Mouse (Mus musculus) adrenal gland, postnatal 4 days (tissue): ENCODE data around the gene Ccr10. TPM values are rescaled to one million over a fixed set of nuclear protein-coding genes. Genes with fewer than 3 reads are reported as not detected.

Source experiments
- DNase-seq, 2 experiments: peaks; one replicate each; pipeline ENCODE4 v3.0.0; 2021 to 2022; ENCODE audit warnings: low spot score in 2 of 2, mixed read lengths in 2 of 2
- total RNA-seq, 2 experiments: library from RNA; stranded (reverse); gene quantifications; 2 replicates each; pipeline ENCODE4 v1.2.3; 2021

The Ccr10 gene
- total RNA-seq, 2 experiments from 2014 or later = 0.22 TPM; not detected in 1

DNA sequence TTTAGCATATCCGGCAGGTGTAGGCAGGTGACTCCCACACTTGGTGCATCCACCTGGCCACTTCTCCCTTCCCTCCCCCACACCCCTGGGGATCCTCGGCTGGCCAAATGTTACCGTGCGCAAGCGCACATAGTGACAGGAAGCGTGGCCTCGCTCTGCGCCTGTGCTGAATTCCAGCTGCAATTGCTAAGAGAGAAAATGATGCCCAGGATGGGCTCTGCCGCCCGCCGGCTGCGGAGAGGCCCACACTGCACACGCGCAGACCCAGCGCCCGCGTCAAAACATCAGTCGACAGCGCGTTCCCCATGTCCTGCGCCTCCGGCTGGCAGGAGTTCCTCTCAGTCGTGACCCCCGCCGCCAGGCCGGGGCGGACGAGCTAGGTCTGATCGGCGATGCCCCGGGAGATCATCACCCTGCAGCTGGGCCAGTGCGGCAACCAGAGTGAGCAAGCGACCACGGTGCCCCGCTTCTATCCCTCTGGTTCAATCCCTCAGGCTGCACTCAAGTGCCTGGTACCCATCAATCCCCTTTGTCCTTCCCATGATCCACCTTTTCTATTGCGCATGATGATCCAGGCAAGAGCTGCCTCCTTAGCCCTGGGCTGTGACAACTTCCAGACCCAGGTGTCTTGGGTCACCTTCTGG, 19.4 kb downstream of the Ccr10 start, which contains the start of gene Tubg2:
Gene Tubg2, plus strand, starts transcription at position 180 of the 644 bp plus-strand sequence.
- DNase-seq = no peak

DNA sequence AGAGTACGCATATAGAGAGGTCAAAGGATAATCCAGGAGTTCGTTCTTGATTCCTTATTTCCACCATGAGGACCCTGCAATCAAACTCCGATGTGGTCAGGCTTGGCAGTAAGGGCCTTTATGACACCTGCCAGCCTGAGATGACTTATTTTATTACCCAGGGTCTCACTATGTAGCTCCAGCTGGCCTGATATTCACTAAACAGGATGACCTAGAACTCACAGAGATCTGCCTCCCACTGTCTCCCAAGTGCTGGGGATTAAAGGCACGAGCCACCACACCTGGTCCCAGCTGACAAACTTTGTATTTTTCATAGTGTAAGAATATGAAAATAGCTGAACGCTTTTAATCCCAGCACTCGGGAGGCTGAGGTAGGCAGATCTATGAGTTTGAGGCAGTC, 20.1 kb downstream of the Ccr10 start:
- DNase-seq = no peak

DNA sequence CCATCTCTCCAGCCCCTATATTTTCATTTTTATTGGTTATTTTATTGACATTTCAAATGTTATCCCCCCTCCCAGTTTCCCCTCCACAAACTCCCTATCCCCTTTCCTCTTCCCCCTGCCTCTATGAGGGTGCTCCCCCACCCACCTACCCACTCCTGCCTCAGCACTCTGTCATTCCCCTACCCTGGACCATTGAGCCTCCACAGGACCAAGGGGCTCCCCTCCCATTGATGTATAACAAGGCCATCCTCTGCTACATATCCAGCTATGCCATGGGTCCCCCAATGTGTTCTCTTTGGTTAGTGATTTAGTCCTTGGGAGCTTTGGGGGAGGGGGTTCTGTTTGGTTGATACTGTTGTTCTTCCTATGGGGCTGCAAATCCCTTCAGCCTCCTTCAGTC, 20.6 kb downstream of the Ccr10 start:
- DNase-seq = no peak

DNA sequence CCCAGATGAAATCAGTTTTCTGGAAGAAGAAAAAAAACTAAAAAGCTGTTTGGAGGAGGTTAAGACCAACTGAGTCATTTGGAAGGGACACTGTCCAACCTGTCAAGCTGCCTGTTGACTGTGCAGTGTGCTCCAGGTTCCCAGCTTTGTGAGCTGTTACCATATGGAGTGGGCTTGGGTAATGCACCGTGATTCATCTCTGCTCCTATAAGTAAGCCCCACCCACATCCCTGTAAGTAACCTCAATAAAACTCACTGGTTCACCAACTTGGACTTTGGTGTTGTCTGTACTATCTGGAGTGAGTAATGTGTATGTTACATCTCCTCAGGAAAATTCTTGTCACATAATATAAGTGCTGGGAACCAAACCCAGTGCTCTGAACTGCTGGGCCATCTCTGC, 22.4 kb downstream of the Ccr10 start:
- DNase-seq = no peak

DNA sequence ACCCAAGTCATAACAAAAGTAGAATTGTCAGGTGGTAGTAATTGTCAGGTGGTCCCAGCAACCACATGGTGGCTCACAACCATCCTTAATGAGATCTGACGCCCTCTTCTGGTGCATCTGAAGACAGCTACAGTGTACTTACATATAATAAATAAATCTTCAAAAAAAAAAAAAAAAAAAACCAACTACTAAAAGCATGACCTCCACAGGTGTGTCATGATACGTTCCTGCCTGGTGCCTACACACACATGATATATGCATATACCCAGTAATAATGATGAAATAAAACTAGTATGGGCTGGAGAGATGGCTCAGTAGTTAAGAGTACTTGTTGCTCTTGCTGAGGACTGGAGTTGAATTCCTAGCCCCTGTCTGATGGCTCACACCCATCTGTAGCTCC, 24.2 kb downstream of the Ccr10 start:
- no peak for DNase-seq

DNA sequence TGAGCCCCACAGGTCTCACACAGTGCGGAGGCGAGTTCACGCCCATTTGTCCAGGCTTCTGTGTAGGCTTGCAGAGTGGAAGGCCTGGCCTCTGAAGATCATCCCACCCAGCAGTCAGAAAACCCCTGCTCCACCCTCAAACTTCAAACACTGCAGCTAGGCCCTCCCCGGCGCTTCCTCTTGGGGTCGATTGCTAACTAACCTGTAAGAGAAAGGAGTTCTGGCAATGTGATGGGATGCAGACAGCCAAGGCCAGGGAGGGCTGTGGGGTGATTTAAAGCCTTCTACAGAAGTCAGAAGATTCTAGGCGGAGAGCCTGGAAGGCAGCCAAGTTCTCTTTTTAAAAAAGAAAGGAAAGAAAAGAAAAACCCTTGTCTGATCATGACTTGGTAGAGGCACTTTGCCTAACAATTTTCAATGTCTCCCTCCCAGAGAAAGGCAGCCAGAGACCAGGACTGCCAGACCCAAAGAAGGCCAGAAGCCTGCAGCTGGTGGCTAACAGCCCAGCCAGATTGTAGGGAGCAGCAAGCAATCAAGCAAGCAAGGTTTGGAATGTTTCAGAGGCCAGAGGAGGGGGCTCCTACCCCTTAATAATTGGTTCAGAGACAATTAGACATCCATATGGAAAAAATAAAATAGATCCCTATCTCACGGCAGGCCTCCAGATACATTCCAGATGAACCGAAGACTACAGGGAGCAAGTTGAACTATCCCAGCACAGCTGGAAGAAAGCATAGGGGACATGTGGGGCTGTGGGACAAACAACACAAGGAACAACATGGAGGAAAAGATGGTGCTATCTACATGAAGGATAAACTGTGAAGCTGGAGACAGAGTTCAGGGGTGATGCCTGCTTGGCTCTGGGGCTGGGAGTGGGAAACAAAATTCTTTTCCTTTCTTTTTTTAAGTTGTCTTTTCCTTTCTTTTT, 25.8 kb downstream of the Ccr10 start:
- DNase-seq = peak in 1 of 2 experiments; percentile 42

DNA sequence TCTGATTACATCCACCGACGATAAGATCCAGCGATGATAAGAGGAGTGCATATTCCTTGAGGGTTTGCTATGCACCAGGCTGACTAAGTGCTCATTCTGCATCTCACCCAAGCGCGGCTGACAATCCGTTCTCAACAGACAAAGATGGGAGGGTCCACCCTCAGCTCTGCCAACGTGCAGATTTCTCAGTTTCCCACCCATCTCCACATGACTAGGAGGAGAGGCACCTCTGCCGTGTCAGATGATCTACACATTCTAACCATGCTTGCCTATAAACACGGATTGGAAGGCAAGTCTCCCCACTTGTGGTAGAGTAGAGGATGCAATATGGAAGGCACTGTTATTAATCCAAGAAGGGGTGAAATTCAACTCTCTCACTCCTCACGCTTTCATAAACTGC, 26.5 kb downstream of the Ccr10 start:
- no peak for DNase-seq

DNA sequence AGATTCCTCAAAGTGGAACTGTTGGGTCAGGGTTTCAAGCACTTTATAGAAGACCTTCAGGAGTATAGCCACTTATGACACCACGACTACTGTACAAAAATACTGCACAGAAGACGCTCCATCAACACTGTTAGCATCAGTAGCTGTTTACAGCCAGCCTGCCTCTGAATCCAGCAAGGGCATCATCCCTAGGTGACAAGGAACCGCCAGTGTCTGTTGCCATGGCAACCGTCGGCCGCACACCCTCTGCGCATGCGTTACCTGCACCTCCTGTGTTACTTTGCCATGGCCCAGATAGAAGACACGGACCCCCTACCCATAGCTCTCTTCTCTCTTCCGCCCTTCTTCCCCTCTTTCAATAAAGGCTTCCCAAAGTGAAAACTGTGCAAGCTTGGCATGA, 28.9 kb downstream of the Ccr10 start:
- DNase-seq = no peak

DNA sequence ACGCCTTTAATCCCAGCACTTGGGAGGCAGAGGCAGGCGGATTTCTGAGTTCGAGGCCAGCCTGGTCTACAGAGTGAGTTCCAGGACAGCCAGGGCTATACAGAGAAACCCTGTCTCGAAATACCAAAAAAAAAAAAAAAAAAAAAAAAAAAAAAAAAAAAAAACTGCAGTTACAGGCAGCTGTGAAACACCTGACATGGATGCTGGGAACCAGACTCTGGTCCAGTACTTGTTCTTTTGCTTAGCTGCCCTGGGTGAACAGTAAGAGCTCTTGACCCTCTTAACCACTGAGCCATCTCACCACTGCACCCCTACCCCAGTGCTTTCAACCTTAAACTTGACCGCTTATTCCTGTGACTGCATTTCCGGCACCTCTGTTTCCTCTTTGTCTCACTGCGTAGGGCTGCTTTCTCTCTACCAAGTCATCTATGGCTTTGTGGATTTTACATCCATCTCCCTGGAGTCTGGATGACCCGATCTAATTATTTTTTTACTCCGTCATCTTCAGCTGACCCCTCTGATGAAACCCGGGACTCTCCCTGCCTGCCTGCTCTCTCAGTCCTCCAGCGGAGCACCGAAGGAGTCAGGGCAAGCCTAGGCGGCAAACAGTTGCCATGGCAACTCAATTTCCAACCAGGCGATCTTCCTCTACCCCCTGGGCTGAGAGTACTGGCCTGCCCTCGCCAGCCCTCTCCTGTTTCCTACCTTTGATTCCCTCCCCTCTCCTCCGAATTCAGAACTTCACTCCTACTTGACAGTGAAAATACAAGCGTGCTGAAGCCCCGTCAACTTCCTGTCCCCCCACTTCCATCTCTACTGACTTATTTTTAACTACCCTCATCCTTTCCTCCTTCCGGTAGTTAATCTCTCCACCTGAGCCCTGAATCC, 31.7 kb downstream of the Ccr10 start:
- no peak for DNase-seq

DNA sequence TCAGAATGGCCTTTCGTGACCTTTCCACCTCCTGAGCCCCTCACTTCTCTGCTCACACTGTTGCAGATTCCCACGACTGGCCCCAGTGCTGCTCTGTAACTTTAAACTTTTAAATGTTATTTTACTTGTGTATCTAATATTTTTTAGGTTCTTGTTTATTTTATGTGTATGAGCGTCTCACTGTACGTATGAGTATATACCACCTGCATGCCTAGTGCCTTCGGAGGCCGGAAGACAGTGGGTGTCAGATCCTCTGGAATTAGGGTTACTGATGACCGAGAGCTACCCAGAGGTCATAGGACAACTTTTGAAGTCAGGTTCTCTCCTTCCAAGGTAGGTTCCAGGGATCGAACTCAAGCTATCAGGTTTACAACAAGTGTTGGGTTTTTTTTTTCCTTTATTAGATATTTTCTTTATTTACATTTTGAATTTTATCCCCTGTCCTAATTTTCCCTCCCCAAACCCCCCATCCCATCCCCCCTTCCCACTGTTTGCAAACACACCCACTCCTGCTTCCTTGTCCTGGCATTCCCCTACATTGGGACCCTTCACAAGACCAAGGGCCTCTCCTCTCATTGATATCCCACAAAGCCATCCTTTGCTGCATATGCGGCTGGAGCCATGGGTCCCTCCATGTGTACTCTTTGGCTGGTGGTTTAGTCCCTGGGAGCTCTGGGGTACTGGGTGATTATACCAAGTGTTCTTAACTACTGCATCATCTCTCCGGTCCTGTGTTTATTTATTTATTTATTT, 32.9 kb downstream of the Ccr10 start:
- no peak for DNase-seq

DNA sequence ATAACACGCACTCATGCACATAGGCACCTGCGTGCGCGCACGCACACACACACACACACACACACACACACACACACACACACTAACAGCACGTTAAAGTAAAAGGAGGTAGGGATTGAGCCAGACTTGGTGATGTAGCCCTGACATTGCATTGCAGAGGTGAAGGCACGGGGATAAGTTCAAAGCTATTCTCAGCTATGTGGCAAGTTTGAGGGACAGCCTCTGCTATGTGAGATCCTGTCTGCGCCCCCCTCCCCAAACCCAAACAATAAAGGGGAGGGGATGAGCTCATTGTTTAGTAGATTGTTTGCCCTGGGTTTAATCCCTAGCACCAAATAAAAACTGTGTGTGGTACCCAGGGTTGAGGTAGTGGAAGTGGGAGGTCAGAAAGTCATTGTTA, 34.2 kb downstream of the Ccr10 start:
- no peak for DNase-seq

DNA sequence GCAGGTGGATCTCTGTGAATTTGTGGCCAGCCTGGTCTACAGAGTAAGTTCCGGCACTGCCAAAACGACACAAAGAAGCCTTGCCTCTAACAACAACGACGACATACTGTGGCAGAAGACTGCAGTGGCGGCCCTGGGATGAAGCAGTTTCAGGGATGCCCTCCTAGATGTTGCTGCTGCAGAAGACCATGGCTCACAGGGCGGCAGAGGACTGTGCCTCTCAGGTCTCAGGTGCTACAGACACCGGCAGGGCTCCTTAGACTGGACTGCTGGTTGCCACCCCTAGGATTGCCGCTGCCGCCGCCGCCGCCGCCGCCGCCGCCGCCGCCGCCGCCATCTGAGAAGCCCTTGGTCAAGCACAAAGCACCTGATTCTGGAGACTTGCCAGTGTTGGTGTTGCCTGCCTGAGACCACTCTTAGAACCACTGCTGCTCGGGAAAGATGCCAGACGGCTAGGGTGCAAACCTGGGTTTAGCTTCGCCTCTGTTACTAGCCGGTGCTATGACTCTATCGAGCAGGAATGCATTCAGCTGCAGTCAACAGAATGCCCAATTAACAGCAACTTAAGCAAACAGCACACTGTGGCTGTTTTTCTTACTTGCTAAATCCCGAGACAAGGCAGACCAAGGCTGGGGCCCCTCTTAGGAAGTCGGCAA, 35.0 kb downstream of the Ccr10 start:
- DNase-seq = no peak

DNA sequence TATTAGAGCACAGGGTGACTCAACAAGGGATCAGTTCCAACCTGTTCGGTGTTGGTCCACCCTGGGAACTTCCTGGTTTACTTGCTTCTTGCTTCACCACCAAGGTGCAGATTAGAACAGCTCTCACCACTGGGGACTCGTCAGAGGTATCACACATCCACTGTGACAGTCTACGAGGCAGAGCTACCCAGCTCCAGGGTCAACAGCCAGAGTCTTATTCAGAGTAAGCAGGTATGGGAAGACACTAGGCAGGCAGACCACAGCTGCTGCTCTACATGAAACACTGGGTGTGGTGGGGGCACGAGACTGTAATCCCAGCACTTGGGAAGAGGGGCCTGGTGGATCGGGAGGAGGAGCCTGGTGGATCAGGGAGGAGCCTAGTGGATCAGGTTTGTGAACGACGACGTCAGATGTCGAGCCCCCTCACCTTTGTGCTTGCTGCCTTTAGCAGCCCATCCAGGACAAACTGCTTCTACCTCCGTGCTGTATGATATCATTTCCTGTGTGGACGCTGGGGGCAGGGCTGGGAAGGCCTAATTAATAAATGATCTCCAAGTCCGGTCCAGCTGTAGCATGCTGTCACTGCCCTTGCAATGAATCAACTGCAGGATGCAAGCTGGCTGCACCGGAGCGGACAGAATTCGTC, 36.6 kb downstream of the Ccr10 start:
- no peak for DNase-seq

DNA sequence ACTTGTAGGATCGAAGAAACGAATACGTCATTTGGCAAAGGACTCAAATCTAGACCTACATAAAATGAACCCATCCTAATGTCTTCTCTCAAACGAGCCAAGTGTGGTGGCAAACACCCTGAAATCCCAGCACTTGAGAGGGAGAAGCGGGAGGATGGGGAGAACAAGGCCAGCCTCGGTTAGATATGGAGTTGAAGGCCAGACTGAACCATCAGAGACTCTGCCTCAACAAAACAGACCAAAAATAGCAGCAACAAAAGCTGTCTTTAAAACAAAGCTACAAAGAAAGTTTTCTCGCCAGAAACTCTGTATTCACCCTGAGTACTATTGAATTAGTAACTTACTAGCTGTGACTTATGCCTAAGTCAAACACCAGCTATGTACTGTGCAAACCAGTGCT, 38.2 kb downstream of the Ccr10 start:
- DNase-seq = no peak

DNA sequence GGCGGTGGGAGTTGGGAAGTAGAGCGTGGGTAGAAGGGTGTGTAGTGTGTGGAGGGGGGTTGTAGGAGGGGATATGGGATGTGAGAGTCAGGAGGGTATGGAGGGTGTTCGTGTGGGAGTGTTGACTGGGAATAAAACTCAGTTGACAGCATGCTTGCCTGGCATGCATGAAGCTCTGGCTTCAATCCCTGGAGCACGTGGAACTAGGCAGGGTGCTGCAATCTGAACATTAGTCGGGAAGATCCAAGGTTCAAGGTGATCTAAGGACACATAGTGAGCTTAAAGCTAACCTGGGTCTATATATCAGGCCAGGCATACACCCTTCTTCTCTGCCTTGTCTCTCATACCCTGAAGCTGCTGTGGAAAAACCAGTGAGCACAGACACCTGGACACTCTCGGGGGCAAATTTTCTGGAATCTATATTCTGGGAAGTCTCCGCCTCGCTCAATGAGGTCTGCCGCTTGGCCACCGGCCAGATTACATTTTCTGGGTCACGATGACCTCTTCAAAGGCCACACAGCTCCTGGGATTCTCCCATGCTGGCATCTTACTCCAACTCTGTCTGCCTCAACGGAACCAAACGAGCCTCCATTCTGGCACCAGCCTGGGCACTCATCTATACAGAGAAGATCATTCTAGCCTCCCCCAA, 40.9 kb downstream of the Ccr10 start:
- peak in 1 of 2 experiments; percentile 40 for DNase-seq

DNA sequence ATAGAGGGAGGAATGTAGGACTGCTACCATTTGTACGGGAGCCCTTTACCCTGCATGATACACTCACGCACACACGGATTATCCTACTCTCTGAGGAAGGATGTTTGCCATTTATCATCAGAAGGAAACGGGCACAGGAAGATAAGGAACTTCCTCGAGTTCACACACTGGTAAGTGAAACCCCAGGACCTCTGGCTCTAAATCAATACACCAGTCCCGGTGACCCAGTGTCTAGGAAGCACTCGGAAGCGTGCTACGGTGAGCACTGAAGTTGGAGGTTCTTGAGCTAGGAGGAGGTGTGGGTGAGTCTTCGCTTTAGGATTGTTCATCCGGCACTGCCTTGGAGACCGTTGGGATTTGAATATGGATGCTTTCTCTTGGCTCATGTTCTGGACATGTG, 42.2 kb downstream of the Ccr10 start:
- no peak for DNase-seq

DNA sequence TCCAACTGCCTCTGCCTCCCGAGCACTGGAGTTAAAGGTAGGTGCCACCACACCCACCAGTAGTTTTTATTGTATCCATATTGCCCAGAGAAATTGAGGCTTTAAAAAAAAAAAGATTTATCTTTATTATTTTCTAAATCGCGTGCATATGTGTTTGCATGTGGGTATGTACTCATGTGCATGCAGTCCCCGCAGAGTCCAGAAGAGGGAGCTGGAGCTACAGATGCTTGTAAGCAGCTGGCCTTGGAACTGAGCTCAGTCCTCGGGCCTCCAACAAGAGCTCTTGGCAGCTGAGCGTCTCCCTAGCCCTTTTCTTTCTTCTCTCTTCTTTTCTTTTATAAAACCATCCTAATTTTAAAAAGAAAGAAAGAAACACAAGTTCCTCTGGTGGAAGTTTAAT, 43.5 kb downstream of the Ccr10 start:
- DNase-seq = no peak

DNA sequence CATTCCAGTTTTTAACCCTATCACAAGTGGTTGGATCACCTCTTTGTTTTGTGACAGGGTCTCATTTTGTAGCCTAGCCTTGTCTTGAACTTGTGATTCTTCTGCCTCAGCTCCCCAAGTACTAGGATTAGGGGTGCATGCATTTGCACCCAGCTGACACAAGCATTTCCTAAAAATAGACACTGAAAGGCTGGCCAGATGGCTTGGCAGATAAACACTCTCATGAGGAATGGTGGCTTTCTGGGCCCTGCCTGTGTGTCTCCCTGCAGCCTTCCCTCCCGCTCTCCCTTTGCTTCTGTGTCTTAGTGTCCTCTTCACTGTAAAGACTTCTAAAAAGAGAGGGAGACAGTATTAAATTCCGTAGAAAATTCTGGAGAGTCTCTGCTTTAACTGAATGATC, 44.1 kb downstream of the Ccr10 start:
- no peak for DNase-seq

DNA sequence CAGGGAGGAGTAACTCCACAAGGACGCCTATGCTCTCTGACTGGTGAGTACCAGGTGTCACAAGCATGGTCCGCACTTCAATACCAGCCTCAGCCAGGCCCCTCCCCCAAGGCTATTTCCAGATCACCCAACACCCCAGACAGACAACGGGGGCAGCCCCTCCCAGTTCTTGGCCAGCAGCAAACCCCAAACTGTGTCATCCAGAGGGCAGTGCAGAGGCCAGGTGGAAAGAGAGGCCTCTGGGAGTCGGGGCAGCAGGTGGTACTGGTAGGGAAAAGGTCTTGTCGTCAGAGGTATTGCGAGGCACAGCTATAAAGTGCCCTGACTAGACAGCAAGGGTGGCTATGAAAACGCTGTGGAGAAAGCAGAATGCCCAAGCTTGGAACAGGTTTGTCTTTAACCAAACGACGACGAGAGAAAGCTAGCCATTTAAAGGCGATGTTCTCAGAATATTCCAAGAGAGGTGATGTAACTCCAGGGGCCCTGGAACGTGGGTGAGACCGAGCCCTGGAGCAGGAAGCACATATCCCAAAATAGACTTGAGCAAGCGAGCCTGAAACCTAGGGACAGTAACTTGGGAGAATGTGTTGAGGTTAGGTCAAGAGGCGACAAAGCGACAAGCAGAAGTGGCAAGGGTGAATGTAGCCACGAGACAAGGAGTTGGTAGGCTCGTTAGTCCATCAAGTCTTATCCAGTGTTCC, 45.0 kb downstream of the Ccr10 start:
- DNase-seq = no peak
